Mouse (Mus musculus) NIH3T3 (cell line): ENCODE results near the gene Olfr287.

ENCODE experiments used
- DNase-seq: peaks from one replicate; pipeline ENCODE4 v3.0.0-alpha.2; 2012; ENCODE audit warnings: low read depth

The Olfr287 gene

DNA sequence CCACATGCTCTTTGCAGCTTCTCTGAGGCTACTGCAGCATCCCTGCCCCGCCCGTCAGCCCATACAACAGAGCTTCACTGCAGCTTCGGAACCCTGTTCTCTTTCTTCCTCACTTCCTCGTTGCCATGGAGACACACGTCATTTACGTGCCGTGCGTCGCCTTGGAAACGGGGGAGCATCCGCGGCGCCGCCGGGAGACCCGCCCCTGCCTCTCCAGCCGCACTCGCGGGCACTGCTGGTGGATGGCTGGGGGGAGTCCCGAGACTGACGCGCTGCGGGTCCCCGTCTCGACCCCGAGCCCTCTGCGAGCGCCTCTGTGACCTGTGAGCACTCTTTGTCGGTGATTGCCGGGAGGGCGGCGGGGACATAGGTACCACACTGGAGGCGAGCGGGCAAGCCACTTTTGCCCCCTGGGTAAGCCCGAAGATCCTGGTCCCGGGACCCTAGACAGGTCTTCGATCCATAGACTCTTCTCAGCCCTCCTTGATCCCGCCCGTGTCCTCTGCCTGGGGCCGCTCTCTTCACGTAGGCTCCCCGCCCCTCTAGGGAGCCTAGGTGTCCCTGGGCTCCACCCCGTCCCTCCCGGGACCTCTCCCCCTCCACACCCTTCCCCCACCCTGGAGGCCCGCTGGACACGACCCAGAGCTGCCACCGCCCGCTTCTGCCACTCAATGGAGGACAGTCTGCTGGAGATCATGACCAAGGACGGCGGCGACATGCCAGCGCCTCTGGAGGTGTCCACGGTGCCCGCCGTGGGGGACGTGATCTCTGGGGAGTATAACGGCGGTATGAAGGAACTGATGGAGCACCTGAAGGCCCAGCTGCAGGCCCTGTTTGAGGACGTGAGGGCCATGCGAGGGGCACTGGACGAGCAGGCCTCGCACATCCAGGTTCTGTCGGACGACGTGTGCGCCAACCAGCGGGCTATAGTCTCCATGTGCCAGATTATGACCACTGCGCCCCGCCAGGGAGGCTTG, 52.9 kb downstream of the Olfr287 start:
- peak; percentile 94 for DNase-seq

DNA sequence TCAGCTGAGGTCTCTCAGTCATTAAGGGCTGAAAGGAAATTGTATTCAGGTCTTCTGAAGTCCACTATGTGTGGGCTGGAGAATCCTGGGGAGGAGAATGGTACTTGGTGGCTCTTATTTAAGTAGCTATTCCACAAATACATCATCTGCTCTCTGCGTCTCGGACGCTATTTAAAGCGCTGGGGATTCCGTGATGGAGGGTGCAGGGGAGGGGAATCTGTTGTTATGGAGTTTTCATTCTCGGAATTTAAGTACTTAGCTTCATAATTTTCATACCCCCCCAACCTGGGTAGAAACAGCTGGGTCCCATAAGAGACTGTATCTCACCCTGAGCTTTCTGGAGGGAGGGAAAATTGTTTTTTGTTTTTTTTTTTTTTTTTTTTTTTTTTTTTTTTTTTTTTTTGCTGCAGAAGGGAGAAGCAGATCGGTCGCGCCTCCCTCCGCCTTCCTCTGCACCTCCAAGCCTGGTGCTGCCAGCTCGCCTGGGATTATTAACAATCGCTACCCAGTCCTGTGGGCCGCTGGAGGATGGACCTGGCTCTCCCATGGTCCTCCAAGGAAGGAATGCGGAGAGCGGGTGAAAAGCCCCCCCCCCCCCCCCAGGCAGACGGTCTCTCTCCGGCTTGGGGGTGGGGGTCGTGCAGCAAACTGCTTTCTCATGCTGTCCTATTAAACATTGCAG, 53.8 kb downstream of the Olfr287 start, which contains the start of gene Ccdc184:
Ccdc184 (plus strand) TSS at position 196 of the 682 bp plus-strand sequence.
- DNase-seq = no peak

DNA sequence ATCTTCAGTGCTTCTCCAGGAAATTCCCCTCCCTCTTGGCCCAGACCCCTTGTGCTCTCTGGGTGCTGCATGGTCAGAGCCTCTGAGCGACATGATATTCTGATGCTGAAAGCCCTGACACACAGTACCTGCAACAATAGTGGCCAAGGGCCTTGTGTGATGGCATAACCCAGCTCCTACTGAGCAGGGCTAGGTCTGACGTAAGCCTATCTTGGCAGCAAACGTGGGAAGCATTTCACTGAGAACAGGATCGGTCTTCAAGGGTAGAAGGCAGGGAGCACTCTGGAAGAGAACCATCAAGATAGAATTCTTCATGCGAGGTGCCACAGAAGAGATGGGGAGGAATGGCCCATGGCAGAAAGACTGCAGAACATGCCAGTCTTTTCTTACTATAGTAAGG, 55.3 kb downstream of the Olfr287 start, which contains the start of gene Asb8:
Asb8 (minus strand) TSS at position 101 of the 400 bp plus-strand sequence.
- DNase-seq = no peak

DNA sequence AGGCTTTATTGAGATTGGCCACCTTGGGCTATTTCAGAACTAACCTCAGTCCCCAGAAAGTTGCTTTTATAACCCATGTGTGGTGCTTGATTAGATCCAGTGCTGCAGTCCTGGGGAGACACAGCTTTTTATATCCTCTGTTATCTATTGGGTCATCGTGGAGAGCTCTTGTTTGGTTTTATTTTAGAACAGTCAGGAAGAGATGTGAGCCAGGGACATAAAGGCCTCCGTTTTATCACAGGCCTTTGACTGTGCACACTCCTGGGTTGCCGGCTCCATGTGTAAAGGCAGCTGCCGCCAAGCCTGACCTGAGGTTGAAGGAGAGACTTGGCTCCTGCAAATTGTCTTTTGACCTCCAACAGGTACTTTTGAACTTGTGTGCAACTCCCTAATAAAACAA, 58.3 kb downstream of the Olfr287 start:
- no peak for DNase-seq

DNA sequence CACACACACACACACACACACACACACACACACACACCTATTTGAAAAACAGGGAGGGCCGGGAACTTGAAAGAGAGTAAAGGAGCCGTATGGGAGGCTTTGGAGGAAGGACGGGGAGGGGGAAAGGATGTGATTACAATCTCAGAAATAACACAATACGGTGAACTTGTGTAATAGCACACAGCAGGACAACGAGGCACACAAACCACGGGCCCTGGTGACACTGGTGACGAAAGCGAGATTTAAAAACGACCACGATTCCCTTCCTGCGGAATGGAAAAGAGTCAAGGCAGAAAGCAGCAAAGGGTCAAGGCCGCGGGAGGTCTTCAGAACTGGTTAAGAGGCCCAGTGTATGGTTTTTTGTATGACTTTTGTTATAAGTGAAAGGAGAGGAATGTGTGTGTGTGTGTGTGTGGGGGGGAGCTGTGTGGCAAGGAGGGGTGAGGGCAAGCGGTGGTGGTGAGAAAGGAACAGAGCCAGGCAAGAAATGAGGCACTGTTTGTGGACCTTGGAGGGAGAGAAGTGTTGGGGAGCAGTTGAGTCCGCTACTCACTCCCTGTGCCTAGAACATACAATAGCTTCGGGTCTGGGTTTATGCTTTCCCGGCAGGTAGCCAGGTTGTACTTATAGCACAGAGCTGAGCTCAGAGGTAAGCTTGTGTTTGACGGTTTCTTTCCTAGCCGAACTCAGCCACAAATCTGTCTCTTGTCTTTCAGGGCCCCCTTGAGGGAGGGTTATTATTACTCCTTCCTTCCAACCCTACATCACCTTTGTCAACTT, 59.6 kb downstream of the Olfr287 start:
- DNase-seq = no peak

DNA sequence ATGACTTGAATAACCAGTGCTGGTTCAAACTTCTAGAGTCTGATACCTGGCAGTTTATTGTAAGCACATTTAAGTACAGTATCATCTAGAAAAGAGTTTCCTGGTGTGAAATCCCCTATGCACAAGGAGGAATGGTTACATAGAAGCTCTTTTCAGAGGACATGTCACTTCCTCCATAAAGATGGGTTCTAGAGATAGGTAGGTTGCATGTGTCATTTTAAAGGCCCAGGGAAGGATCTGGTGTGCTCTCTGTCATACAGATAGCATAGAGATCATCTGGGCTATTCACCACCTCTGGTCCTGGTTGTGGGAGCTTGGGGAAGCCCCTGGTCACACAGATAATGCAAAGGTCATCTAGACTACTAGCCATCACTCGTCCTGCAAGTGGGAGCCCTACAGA, 63.6 kb downstream of the Olfr287 start:
- DNase-seq = no peak
